25 mouse cellular contexts compared by ENCODE assay signal in the genomic region with DNA sequence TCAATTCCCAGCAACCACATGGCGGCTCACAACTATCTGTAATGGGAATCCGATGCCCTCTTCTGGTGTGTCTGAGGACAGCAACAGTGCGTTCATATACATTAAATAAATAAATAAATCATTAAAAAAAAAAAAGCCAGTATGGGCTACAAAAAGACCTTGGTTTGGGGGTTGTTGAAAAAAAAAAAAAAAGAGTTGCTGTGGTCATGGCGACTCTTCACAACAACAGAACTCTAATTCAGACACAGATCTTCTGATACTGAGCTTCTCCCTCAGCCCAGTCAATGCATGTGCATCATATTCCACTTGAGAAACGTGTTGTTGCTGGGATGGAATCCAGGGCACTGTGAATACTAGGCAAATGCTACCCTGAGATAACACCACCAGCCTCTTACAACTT. TPM values are rescaled to one million over a fixed set of nuclear protein-coding genes. Genes with fewer than 3 reads are reported as not detected.
DNase-seq lines count a peak whose midpoint lies in the region; ATAC-seq and TF ChIP-seq lines count a peak whose summit lies in the region.
"Had no signal": no experiment of that assay in that cellular context is flagged by ENCODE, and none has a peak within 500 bp of the region (broad histone marks: within the 10 kb centered on the region; RNA-seq: fewer than 3 reads in every experiment).

No protein-coding gene starts in this region.

- H3K9ac ChIP-seq in midbrain, embryonic 11.5 days (ENCODE audit: low read length), result no peak overlapping the region
- no peak overlapping the region for H3K9ac ChIP-seq in midbrain, embryonic 13.5 days (replicated peaks)
- no peak overlapping the region for H3K9ac ChIP-seq in ES-E14 (ENCODE audit: insufficient read depth, low read depth, low read length, poor library complexity, severe bottlenecking)
- H3K9ac ChIP-seq in stomach, postnatal 0 days (ENCODE audit: low read length), result no peak overlapping the region
- H3K9ac ChIP-seq: embryonic facial prominence, embryonic 12.5 days; forebrain, embryonic 13.5 days; forebrain, embryonic 15.5 days; forebrain, postnatal 0 days had no signal

- DNase-seq in midbrain, embryonic 11.5 days (ENCODE audit: low spot score, missing footprints), result peak; percentile 35
- no peak for DNase-seq in ES-E14 (ENCODE audit: low read depth, low spot score)
- DNase-seq in stomach, postnatal 0 days (ENCODE audit: low spot score), result no peak
- no peak for DNase-seq in cerebellum, adult 11 months
- DNase-seq in thymus, postnatal 0 days (ENCODE audit: low spot score), result no peak
- DNase-seq: adrenal gland, postnatal 10 days; adrenal gland, postnatal 25 days; cerebellum, adult 11-12 months; cerebellum, adult 2 months; cerebellum, adult 9-10 months; cerebellum, postnatal 10 days; cerebellum, postnatal 25 days; forebrain, postnatal 0 days had no signal

- no peak overlapping the region for H3K4me2 ChIP-seq in midbrain, embryonic 11.5 days
- no peak overlapping the region for H3K4me2 ChIP-seq in midbrain, embryonic 13.5 days (replicated peaks)
- no peak overlapping the region for H3K4me2 ChIP-seq in stomach, postnatal 0 days (replicated peaks; ENCODE audit: low read depth)
- H3K4me2 ChIP-seq: embryonic facial prominence, embryonic 12.5 days; forebrain, embryonic 13.5 days; forebrain, embryonic 15.5 days had no signal

- no peaks in the 10 kb centered on the region for H3K4me1 ChIP-seq in midbrain, embryonic 11.5 days (ENCODE audit: control insufficient read depth, insufficient read depth, low read length)
- no peaks in the 10 kb centered on the region for H3K4me1 ChIP-seq in midbrain, embryonic 13.5 days (replicated peaks)
- H3K4me1 ChIP-seq in ES-E14 (ENCODE audit: control insufficient read depth in 2 of 2, insufficient read depth in 2 of 2, low read length in 2 of 2, poor library complexity in 1 of 2), result no peaks in the 10 kb centered on the region
- no peaks in the 10 kb centered on the region for H3K4me1 ChIP-seq in stomach, postnatal 0 days (replicated peaks; ENCODE audit: control insufficient read depth, insufficient read depth)
- H3K4me1 ChIP-seq: embryonic facial prominence, embryonic 10.5 days; embryonic facial prominence, embryonic 12.5 days had no signal

- H3K27ac ChIP-seq in midbrain, embryonic 11.5 days (ENCODE audit: low read depth, low read length), result no peak overlapping the region
- H3K27ac ChIP-seq in midbrain, embryonic 13.5 days, result no peak overlapping the region
- H3K27ac ChIP-seq in ES-E14 (ENCODE audit: insufficient read depth, low read depth, low read length, poor library complexity, severe bottlenecking), result no peak overlapping the region
- H3K27ac ChIP-seq in stomach, postnatal 0 days (replicated peaks), result no peak overlapping the region
- H3K27ac ChIP-seq: embryonic facial prominence, embryonic 10.5 days; embryonic facial prominence, embryonic 12.5 days; forebrain, embryonic 13.5 days; forebrain, embryonic 15.5 days had no signal

- in situ Hi-C loops in ES-E14 (cut with MboI; ENCODE audit: low sequenced_read_pairs in 2 of 2, unreplicated experiment in 2 of 2), result no loop called here

- no peak for TF ChIP-seq EP300 in stomach, postnatal 0 days (optimal IDR thresholded peaks at IDR 0.05)

- H3K9me3 ChIP-seq in midbrain, embryonic 11.5 days (ENCODE audit: control insufficient read depth, low read length), result no peaks in the 10 kb centered on the region
- no peaks in the 10 kb centered on the region for H3K9me3 ChIP-seq in midbrain, embryonic 13.5 days
- no peaks in the 10 kb centered on the region for H3K9me3 ChIP-seq in ES-E14 (ENCODE audit: control insufficient read depth, insufficient read depth, low read depth, low read length)
- no peaks in the 10 kb centered on the region for H3K9me3 ChIP-seq in stomach, postnatal 0 days (ENCODE audit: control insufficient read depth, low read length)
- H3K9me3 ChIP-seq: embryonic facial prominence, embryonic 10.5 days; embryonic facial prominence, embryonic 12.5 days; forebrain, embryonic 13.5 days; forebrain, embryonic 15.5 days had no signal

- no peak for ATAC-seq in midbrain, embryonic 11.5 days (ENCODE audit: low FRiP score)
- ATAC-seq in midbrain, embryonic 13.5 days, result no peak
- no peak for ATAC-seq in stomach, postnatal 0 days (ENCODE audit: low FRiP score, low TSS enrichment)
- ATAC-seq: activated CD4-positive, CD25-positive, alpha-beta regulatory T cell, adult 4 months; forebrain, embryonic 13.5 days; forebrain, embryonic 15.5 days; forebrain, postnatal 0 days; Patski had no signal

- WGBS in midbrain, embryonic 11.5 days, result 91% methylated on average over 5 of the region's 5 CpGs
- 94% methylated on average over 5 of the region's 5 CpGs for WGBS in midbrain, embryonic 13.5 days
- WGBS in stomach, postnatal 0 days, result 98% methylated on average over 5 of the region's 5 CpGs

- H3K36me3 ChIP-seq in midbrain, embryonic 11.5 days (ENCODE audit: control insufficient read depth, insufficient read depth, low read length), result peaks cover 11% of the 10 kb centered on the region; the same call in 1 of the 2 replicates
- peaks cover 40% of the 10 kb centered on the region for H3K36me3 ChIP-seq in midbrain, embryonic 13.5 days
- peaks cover 2% of the 10 kb centered on the region for H3K36me3 ChIP-seq in ES-E14 (ENCODE audit: control insufficient read depth, insufficient read depth, low read length, poor library complexity, severe bottlenecking)
- peaks cover 19% of the 10 kb centered on the region for H3K36me3 ChIP-seq in stomach, postnatal 0 days (ENCODE audit: control insufficient read depth, insufficient read depth, low read length)

- H3K27me3 ChIP-seq in midbrain, embryonic 11.5 days (ENCODE audit: control insufficient read depth, insufficient read depth, low read length), result no peaks in the 10 kb centered on the region
- H3K27me3 ChIP-seq in midbrain, embryonic 13.5 days, result no peaks in the 10 kb centered on the region
- no peaks in the 10 kb centered on the region for H3K27me3 ChIP-seq in stomach, postnatal 0 days (ENCODE audit: control insufficient read depth, insufficient read depth, low read length)
- H3K27me3 ChIP-seq: embryonic facial prominence, embryonic 12.5 days; forebrain, embryonic 13.5 days; forebrain, embryonic 15.5 days; Patski had no signal

- H3K4me3 ChIP-seq in midbrain, embryonic 11.5 days (ENCODE audit: low read depth, low read length), result no peak overlapping the region
- no peak overlapping the region for H3K4me3 ChIP-seq in midbrain, embryonic 13.5 days (replicated peaks)
- H3K4me3 ChIP-seq in ES-E14 (ENCODE audit: insufficient read depth in 1 of 2, low read depth in 1 of 2, low read length in 2 of 2, poor library complexity in 1 of 2, severe bottlenecking in 1 of 2), result no peak overlapping the region
- no peak overlapping the region for H3K4me3 ChIP-seq in stomach, postnatal 0 days (ENCODE audit: low read depth, low read length)
- H3K4me3 ChIP-seq: embryonic facial prominence, embryonic 10.5 days; embryonic facial prominence, embryonic 12.5 days; forebrain, embryonic 13.5 days; forebrain, embryonic 15.5 days had no signal

- 0 out of 2 replicates have a peak, but pooled peaks have one; percentile 12 for TF ChIP-seq CTCF in stomach, postnatal 0 days (IDR thresholded peaks at IDR 0.05; ENCODE audit: low read depth)

TF ChIP-seq in ES-E14, 5 proteins besides CTCF, POLR2A, EP300 and RAD21:
- TF ChIP-seq MAFK (IDR thresholded peaks at IDR 0.05; ENCODE audit: insufficient read depth, low read depth, low read length) (no peak), ZNF384 (IDR thresholded peaks at IDR 0.05; ENCODE audit: low read depth, low read length) (0 out of 2 replicates have a peak, but pooled peaks have one; percentile 54)
TF ChIP-seq in ES-E14: peak in this region for 1.

RNA-seq across cellular contexts. Expression of a gene that starts 27.9 kb away (rescaled TPM):
- polyA plus RNA-seq in midbrain, embryonic 11.5 days (2014; fragmentation: Nextera tagmentation; extraction: Ambion mirVana), result 0.98 and 1.9 TPM in 2 replicates
- polyA plus RNA-seq in midbrain, embryonic 13.5 days (2015; fragmentation: Nextera tagmentation; extraction: Ambion mirVana), result 2.9 and 5.0 TPM in 2 replicates
- 1.9 and 2.6 TPM in 2 replicates for total RNA-seq in ES-E14 (2012; rRNA removed)
- polyA plus RNA-seq in stomach, postnatal 0 days (2015; fragmentation: Nextera tagmentation; extraction: Ambion mirVana), result 1.1 and 1.3 TPM in 2 replicates
- 2.1 and 3.9 TPM in 2 replicates for polyA plus RNA-seq in thymus, postnatal 0 days (2015; fragmentation: Nextera tagmentation; extraction: Ambion mirVana)

RNA-seq across cellular contexts. Expression of a gene that starts 34.6 kb away (rescaled TPM):
- polyA plus RNA-seq in midbrain, embryonic 11.5 days (2014; fragmentation: Nextera tagmentation; extraction: Ambion mirVana), result 91.2 and 96.6 TPM in 2 replicates
- 98.2 and 101 TPM in 2 replicates for polyA plus RNA-seq in midbrain, embryonic 13.5 days (2015; fragmentation: Nextera tagmentation; extraction: Ambion mirVana)
- 163 and 184 TPM in 2 replicates for total RNA-seq in ES-E14 (2012; rRNA removed)
- 41.7 and 44.3 TPM in 2 replicates for polyA plus RNA-seq in stomach, postnatal 0 days (2015; fragmentation: Nextera tagmentation; extraction: Ambion mirVana)
- 65.5 and 66.3 TPM in 2 replicates for polyA plus RNA-seq in thymus, postnatal 0 days (2015; fragmentation: Nextera tagmentation; extraction: Ambion mirVana)

RNA-seq across cellular contexts. Expression of a gene that starts 35.7 kb away (rescaled TPM):
- 16.4 and 19.7 TPM in 2 replicates for polyA plus RNA-seq in midbrain, embryonic 11.5 days (2014; fragmentation: Nextera tagmentation; extraction: Ambion mirVana)
- 47.9 and 53.9 TPM in 2 replicates for polyA plus RNA-seq in midbrain, embryonic 13.5 days (2015; fragmentation: Nextera tagmentation; extraction: Ambion mirVana)
- 18.1 and 25.4 TPM in 2 replicates for total RNA-seq in ES-E14 (2012; rRNA removed)
- polyA plus RNA-seq in stomach, postnatal 0 days (2015; fragmentation: Nextera tagmentation; extraction: Ambion mirVana), result 3.3 and 3.9 TPM in 2 replicates
- polyA plus RNA-seq in thymus, postnatal 0 days (2015; fragmentation: Nextera tagmentation; extraction: Ambion mirVana), result 4.1 and 4.2 TPM in 2 replicates

RNA-seq across cellular contexts. Expression of a gene that starts 49.1 kb away (rescaled TPM):
- polyA plus RNA-seq in midbrain, embryonic 11.5 days (2014; fragmentation: Nextera tagmentation; extraction: Ambion mirVana), result 6.7 TPM in 1 of 2 replicates, not detected in the other
- 4.5 and 16.7 TPM in 2 replicates for polyA plus RNA-seq in midbrain, embryonic 13.5 days (2015; fragmentation: Nextera tagmentation; extraction: Ambion mirVana)
- not detected in 2 replicates for total RNA-seq in ES-E14 (2012; rRNA removed)
- not detected in 2 replicates for polyA plus RNA-seq in stomach, postnatal 0 days (2015; fragmentation: Nextera tagmentation; extraction: Ambion mirVana)
- 2.0 TPM in 1 of 2 replicates, not detected in the other for polyA plus RNA-seq in thymus, postnatal 0 days (2015; fragmentation: Nextera tagmentation; extraction: Ambion mirVana)
- total RNA-seq: adrenal gland, adult 18-20 months; adrenal gland, postnatal 25 days; forebrain, postnatal 0 days had no signal
- polyA plus RNA-seq: activated CD4-positive, CD25-positive, alpha-beta regulatory T cell, adult 4 months; brain, embryonic 14.5 days; C2C12; cerebellum, adult 2 months; cortical plate, adult 2 months; embryonic facial prominence, embryonic 12.5 days; forebrain, embryonic 11.5 days had no signal
